Mouse (Mus musculus): ENCODE data around the gene Dip2a.

The Dip2a gene

GRCm38 (mm10) chr10:76253079-76253478 is 92.0 kb downstream of the Dip2a start:
- in situ Hi-C loops (cut with MboI; ENCODE audit: unreplicated experiment in 2 of 2), result no loop called here

GRCm38 (mm10) chr10:76250870-76251269 is 94.2 kb downstream of the Dip2a start:
- in situ Hi-C loops (cut with MboI; ENCODE audit: unreplicated experiment in 2 of 2), result no loop called here

DNA sequence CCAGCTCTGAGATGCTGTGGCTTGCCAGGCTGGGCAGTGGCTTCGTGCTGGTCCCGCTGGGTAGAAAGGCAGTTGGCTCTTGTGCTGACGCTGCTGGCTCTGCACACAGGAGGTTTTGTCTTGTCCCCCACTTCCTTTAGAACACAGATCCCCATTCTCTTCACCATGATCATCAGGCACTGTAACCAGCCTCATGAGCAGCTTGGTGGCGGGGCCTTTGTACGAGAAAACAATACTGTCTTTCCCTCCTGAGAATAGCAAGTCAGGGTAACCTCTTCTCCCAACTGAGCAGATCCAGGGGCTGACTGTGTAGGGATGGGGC is 96.5 kb downstream of the Dip2a start:
- in situ Hi-C loops (cut with MboI; ENCODE audit: unreplicated experiment in 2 of 2), result no loop called here

DNA sequence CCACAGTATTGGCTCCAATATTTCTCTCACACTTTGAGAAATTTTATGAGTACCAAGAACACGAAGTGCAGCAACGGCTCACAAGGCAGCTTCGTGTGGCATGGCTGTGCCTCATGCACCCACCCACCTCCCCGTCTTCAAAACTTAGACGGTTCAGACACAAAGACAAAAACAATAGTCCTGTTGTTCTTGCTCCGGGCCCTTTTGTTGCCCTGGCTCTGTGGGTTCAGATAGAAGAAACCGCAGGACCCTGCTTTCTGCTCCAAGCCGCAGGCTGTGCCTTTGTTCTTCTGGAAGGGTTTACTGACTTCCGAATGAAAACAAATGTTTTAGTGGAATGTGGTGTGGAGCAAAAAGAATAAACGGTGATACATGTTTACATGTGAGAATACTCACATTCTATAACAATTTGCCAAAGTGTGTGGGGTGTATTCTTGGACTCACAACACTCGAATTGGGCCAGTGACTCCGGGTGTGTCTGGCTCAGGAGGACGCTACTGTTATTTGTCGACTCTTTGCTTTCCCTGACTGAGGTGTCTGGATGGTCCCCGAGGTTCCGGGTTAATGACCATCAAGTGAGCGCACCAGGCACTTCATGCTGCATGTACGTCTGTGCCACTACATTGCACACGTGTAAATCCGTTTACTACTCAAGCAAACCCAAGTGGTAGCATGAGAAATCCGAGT is 97.0 kb downstream of the Dip2a start:
- in situ Hi-C loops (cut with MboI; ENCODE audit: unreplicated experiment in 2 of 2), result no loop called here

GRCm38 (mm10) chr10:76246601-76247000 is 98.5 kb downstream of the Dip2a start:
- in situ Hi-C loops (cut with MboI; ENCODE audit: unreplicated experiment in 2 of 2), result no loop called here

DNA sequence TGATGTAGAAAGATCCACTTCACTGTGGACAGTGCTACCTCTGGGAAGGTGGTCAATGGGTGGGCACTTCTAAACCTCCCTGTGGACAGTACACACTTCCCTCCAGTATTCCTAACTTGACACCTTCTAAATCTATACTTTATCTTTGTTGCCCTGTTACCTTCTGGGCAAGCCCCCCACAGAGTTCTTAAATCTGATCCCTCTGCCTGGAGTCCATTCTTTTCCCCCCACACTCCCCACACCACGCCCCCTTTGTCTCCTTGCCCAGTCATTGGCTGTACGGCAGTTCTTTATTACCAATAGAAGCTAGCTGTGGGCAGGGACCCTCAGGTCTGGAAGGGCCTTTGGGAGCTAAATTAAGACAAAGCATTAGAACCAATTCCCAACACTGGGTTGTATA is 100.0 kb downstream of the Dip2a start:
- in situ Hi-C loops (cut with MboI; ENCODE audit: unreplicated experiment in 2 of 2), result no loop called here

- in situ Hi-C loops (cut with MboI; ENCODE audit: unreplicated experiment in 2 of 2), result no loop called here
These were observed 105.7 kb downstream of the Dip2a start for GRCm38 (mm10) chr10:76239401-76239800.

- in situ Hi-C loops (cut with MboI; ENCODE audit: unreplicated experiment in 2 of 2), result no loop called here
These were observed 107.5 kb downstream of the Dip2a start, which contains the start of gene Prmt2 for GRCm38 (mm10) chr10:76237341-76238225. Gene Prmt2 (minus strand): TSS chr10:76237865.

DNA sequence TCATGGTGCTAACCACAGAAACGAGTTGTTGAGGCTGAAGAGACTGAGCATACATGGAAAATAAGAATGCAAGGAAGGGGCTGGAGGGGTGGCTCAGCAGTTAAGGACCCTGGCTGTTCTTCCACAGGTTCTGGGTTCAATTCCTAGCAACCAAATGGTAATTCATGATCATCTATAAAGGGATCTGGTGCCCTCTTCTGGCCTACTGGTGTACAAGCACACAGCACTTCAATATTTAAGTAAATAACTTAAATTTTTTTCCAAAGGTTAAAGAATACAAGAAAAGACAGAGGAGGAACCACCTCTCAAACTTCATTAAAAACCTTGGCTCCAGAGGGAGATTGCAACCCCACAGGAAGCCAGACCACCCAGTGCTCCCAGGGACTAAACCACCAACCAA is 115.5 kb downstream of the Dip2a start:
- in situ Hi-C loops (cut with MboI; ENCODE audit: unreplicated experiment in 2 of 2), result no loop called here

DNA sequence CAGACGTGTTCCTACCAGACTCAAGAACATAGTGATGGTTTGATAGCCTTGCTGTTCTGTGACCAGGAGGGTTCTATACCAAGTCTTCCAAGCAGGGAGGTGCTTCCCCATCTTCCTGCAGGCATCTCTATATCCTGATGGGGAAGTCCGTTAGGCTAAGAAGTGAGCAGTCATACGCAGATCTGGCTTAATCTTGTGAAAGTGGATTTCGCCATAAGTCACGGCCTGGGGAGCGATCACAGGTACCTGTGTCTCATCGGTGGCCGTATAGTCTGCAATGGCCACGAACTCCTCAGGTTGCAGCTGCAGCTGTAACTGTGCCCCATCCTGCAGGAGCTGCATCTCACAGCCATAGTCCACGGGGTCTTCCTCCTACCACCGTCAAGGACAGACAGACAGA is 119.1 kb downstream of the Dip2a start:
- in situ Hi-C loops (cut with MboI; ENCODE audit: unreplicated experiment in 2 of 2), result no loop called here

DNA sequence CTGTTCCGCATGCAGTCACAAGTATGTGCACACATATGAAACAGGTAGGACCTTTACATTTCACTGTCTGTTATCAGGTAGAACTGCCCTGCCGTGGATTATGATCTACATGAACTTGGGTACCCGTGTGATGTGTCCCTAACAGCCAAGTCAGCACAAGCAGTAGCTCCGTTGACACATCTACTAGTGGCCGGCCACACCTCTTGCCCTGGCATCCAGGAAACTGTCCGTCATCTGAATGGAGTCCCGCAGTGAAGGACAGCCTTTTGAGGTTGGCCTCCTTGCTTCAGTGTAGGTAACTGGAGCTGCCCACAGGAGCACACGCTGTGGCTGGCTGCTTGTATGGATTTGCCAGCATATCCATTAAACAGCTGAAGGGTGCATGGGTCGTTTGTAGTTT is 126.9 kb downstream of the Dip2a start:
- in situ Hi-C loops (cut with MboI; ENCODE audit: unreplicated experiment in 2 of 2), result loop anchor here (25.0 kb wide), 2 partner anchors 481 to 631 kb away; partner anchors contain the start of gene Ggt5 (in 1 of the 2)

DNA sequence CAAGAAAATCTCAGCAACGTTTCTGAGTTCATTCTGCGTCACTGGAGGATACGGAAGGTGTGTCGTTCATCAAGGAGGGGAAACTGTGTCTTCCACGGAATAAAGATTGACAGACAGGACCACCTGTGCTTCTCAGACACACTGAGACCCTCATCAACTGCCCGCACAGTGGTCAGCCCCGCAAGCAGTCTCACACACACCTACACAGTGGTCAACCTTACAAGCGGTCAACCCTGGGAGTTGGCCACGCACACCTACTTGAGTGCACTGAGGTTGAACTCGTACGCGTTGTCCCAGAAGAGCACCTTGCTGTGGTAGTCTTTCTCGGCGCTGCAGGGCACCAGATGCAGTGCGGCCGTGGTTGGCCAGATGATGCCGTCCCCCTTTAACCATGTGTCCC is 128.0 kb downstream of the Dip2a start:
- in situ Hi-C loops (cut with MboI; ENCODE audit: unreplicated experiment in 2 of 2), result loop anchor here (25.0 kb wide), 2 partner anchors 480 to 630 kb away; partner anchors contain the start of gene Ggt5 (in 1 of the 2)

- in situ Hi-C loops (cut with MboI; ENCODE audit: unreplicated experiment in 2 of 2), result loop anchor here (25.0 kb wide), 2 partner anchors 477 to 627 kb away; partner anchors contain the start of gene Ggt5 (in 1 of the 2)
These were observed 130.9 kb downstream of the Dip2a start for GRCm38 (mm10) chr10:76214161-76214560.

DNA sequence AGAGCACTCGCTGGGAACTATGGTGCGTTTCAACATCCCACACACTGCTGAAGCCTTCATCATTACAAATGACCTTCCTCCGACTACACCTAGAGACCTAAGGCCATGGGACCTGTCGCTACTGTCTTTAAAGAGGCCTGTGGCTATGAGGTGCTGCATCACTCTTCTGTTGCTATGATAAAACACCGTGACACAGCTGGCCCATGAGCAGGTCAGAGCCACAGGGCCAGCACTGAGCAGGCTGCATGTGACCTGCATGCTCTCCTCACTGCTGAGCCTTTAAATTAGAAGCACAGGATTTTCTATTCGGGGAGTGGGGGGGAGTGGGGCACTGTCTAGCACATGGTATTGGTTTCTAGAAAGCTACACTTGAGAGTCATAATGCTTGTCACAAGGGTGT is 133.0 kb downstream of the Dip2a start:
- in situ Hi-C loops (cut with MboI; ENCODE audit: unreplicated experiment in 2 of 2), result loop anchor here (25.0 kb wide), 2 partner anchors 475 to 625 kb away; partner anchors contain the start of gene Ggt5 (in 1 of the 2)

DNA sequence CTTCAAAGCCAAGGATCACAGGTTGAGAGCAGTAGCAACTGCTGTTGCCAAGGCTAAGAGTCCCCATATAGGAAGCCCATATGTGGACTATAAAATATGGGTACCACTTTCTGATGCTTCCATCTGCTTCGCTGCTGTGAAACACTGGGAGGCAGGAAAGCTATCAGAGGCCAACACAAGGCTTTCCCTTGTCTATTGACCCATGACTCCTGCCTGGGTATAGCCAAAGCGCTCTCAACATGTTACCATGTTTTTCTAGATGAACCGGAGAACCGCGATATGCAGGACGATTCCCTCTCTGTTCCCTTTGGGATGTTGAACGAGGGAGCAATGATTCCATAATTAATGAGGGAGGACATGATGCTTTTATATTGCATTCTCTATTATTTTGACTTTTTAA is 134.3 kb downstream of the Dip2a start:
- in situ Hi-C loops (cut with MboI; ENCODE audit: unreplicated experiment in 2 of 2), result loop anchor here (25.0 kb wide), 2 partner anchors 474 to 624 kb away; partner anchors contain the start of gene Ggt5 (in 1 of the 2)

Measured in v-Abl transformed pro-B cells (cell line).